Mouse (Mus musculus): ENCODE measurements at regions not wholly inside any gene's neighbourhood (a gene's known extent, or its start where the extent isn't known, plus 50 kb on each side); places are given as distances from the start of the nearest gene placed in this dataset.

GRCm38 (mm10) chr16:76454741-76455465 is 81.3 kb upstream of the Nrip1 start:
- no peak for ATAC-seq (ENCODE audit: borderline replicate concordance, extremely low read depth, low FRiP score, low TSS enrichment)
- no peaks in the 10 kb centered on the region for H3K9me3 ChIP-seq
- H3K27me3 ChIP-seq = no peaks in the 10 kb centered on the region
- peaks cover 22% of the 10 kb centered on the region for H3K4me1 ChIP-seq
- H3K4me2 ChIP-seq = no peak overlapping the region
- H3K9ac ChIP-seq = no peak overlapping the region
- 52% methylated on average over 17 of the region's 17 CpGs for WGBS
- H3K36me3 ChIP-seq = no peaks in the 10 kb centered on the region
- H3K27ac ChIP-seq = no peak overlapping the region
- H3K4me3 ChIP-seq = no peak overlapping the region

- H3K27me3 ChIP-seq = no peaks in the 10 kb centered on the region
- peak overlapping the region; percentile 13; the same call in 1 of the 2 replicates for H3K4me2 ChIP-seq
- peak; percentile 41; the same call in 1 of the 2 replicates for ATAC-seq (ENCODE audit: borderline replicate concordance, extremely low read depth, low FRiP score, low TSS enrichment)
- no peaks in the 10 kb centered on the region for H3K36me3 ChIP-seq
- H3K4me3 ChIP-seq = no peak overlapping the region
- H3K9me3 ChIP-seq = no peaks in the 10 kb centered on the region
- H3K27ac ChIP-seq = peak overlapping the region; percentile 59; the same call in 1 of the 2 replicates
- peaks cover 22% of the 10 kb centered on the region for H3K4me1 ChIP-seq
- WGBS = 23% methylated on average over 11 of the region's 11 CpGs
- no peak overlapping the region for H3K9ac ChIP-seq
Measured at GRCm38 (mm10) chr16:76453457-76454200, 80.0 kb upstream of the Nrip1 start.

GRCm38 (mm10) chr16:76448773-76449172 is 75.1 kb upstream of the Nrip1 start:
- no peak overlapping the region for H3K4me2 ChIP-seq
- WGBS = 51% methylated on average over 3 of the region's 3 CpGs
- no peak overlapping the region for H3K9ac ChIP-seq
- no peak overlapping the region for H3K4me3 ChIP-seq
- H3K36me3 ChIP-seq = no peaks in the 10 kb centered on the region
- ATAC-seq (ENCODE audit: borderline replicate concordance, extremely low read depth, low FRiP score, low TSS enrichment) = no peak
- H3K9me3 ChIP-seq = no peaks in the 10 kb centered on the region
- H3K27me3 ChIP-seq = no peaks in the 10 kb centered on the region
- peaks cover 6% of the 10 kb centered on the region for H3K4me1 ChIP-seq
- H3K27ac ChIP-seq = no peak overlapping the region

- Histone ChIP-seq H3K4me2 (no peak overlapping the region), H3K4me1 (no peaks in the 10 kb centered on the region), H3K4me3 (no peak overlapping the region), H3K27ac (no peak overlapping the region), H3K36me3 (no peaks in the 10 kb centered on the region), H3K9me3 (no peaks in the 10 kb centered on the region), H3K27me3 (no peaks in the 10 kb centered on the region), H3K9ac (no peak overlapping the region)
- ATAC-seq (ENCODE audit: borderline replicate concordance, extremely low read depth, low FRiP score, low TSS enrichment) = no peak
- 65% methylated on average over 3 of the region's 3 CpGs for WGBS
Measured at GRCm38 (mm10) chr16:76447033-76447432, 73.4 kb upstream of the Nrip1 start.

GRCm38 (mm10) chr16:76444668-76445067 is 71.0 kb upstream of the Nrip1 start:
- Histone ChIP-seq H3K9me3 (no peaks in the 10 kb centered on the region), H3K4me1 (no peaks in the 10 kb centered on the region), H3K4me2 (no peak overlapping the region), H3K27me3 (no peaks in the 10 kb centered on the region), H3K4me3 (no peak overlapping the region), H3K27ac (no peak overlapping the region), H3K36me3 (no peaks in the 10 kb centered on the region), H3K9ac (no peak overlapping the region)
- no peak for ATAC-seq (ENCODE audit: borderline replicate concordance, extremely low read depth, low FRiP score, low TSS enrichment)
- WGBS = 71% methylated on average over 3 of the region's 3 CpGs

GRCm38 (mm10) chr16:76442635-76443034 is 69.0 kb upstream of the Nrip1 start:
- Histone ChIP-seq H3K27me3 (no peaks in the 10 kb centered on the region), H3K27ac (no peak overlapping the region), H3K36me3 (no peaks in the 10 kb centered on the region), H3K4me3 (no peak overlapping the region), H3K4me2 (no peak overlapping the region), H3K4me1 (no peaks in the 10 kb centered on the region), H3K9me3 (no peaks in the 10 kb centered on the region), H3K9ac (no peak overlapping the region)
- 85% methylated on average over 2 of the region's 2 CpGs for WGBS
- ATAC-seq (ENCODE audit: borderline replicate concordance, extremely low read depth, low FRiP score, low TSS enrichment) = no peak

GRCm38 (mm10) chr16:76441803-76442448 is 68.3 kb upstream of the Nrip1 start:
- 41% methylated on average over 5 of the region's 5 CpGs for WGBS
- no peak overlapping the region for H3K4me2 ChIP-seq
- H3K27me3 ChIP-seq = no peaks in the 10 kb centered on the region
- no peak overlapping the region for H3K27ac ChIP-seq
- H3K9me3 ChIP-seq = no peaks in the 10 kb centered on the region
- no peak for ATAC-seq (ENCODE audit: borderline replicate concordance, extremely low read depth, low FRiP score, low TSS enrichment)
- H3K4me1 ChIP-seq = no peaks in the 10 kb centered on the region
- H3K4me3 ChIP-seq = no peak overlapping the region
- H3K36me3 ChIP-seq = no peaks in the 10 kb centered on the region
- H3K9ac ChIP-seq = no peak overlapping the region

GRCm38 (mm10) chr16:76438093-76438883 is 64.7 kb upstream of the Nrip1 start:
- H3K9me3 ChIP-seq = no peaks in the 10 kb centered on the region
- H3K4me2 ChIP-seq = no peak overlapping the region
- no peak overlapping the region for H3K4me3 ChIP-seq
- ATAC-seq (ENCODE audit: borderline replicate concordance, extremely low read depth, low FRiP score, low TSS enrichment) = no peak
- H3K9ac ChIP-seq = no peak overlapping the region
- H3K4me1 ChIP-seq = no peaks in the 10 kb centered on the region
- no peaks in the 10 kb centered on the region for H3K36me3 ChIP-seq
- no peak overlapping the region for H3K27ac ChIP-seq
- H3K27me3 ChIP-seq = no peaks in the 10 kb centered on the region
- 76% methylated on average over 3 of the region's 3 CpGs for WGBS

GRCm38 (mm10) chr16:76436290-76436689 is 62.7 kb upstream of the Nrip1 start:
- Histone ChIP-seq H3K27me3 (no peaks in the 10 kb centered on the region), H3K4me2 (no peak overlapping the region), H3K4me1 (peaks cover 5% of the 10 kb centered on the region), H3K4me3 (no peak overlapping the region), H3K9ac (no peak overlapping the region), H3K36me3 (no peaks in the 10 kb centered on the region), H3K9me3 (no peaks in the 10 kb centered on the region), H3K27ac (no peak overlapping the region)
- no peak for ATAC-seq (ENCODE audit: borderline replicate concordance, extremely low read depth, low FRiP score, low TSS enrichment)
- WGBS = 78% methylated on average over 6 of the region's 6 CpGs

- no peaks in the 10 kb centered on the region for H3K27me3 ChIP-seq
- H3K4me1 ChIP-seq = peaks cover 5% of the 10 kb centered on the region
- WGBS = 82% methylated on average over 24 of the region's 24 CpGs
- H3K4me2 ChIP-seq = no peak overlapping the region
- no peak overlapping the region for H3K9ac ChIP-seq
- no peak overlapping the region for H3K27ac ChIP-seq
- no peaks in the 10 kb centered on the region for H3K36me3 ChIP-seq
- no peak overlapping the region for H3K4me3 ChIP-seq
- H3K9me3 ChIP-seq = no peaks in the 10 kb centered on the region
- ATAC-seq (ENCODE audit: borderline replicate concordance, extremely low read depth, low FRiP score, low TSS enrichment) = no peak
Measured at GRCm38 (mm10) chr16:76433076-76433825, 59.6 kb upstream of the Nrip1 start.

GRCm38 (mm10) chr16:76432304-76432703 is 58.7 kb upstream of the Nrip1 start:
- ATAC-seq (ENCODE audit: borderline replicate concordance, extremely low read depth, low FRiP score, low TSS enrichment) = peak; percentile 70; the same call in 1 of the 2 replicates

More at GRCm38 (mm10) chr16:76432304-76432703, 58.7 kb upstream of the Nrip1 start:
- Histone ChIP-seq H3K27ac (no peak overlapping the region), H3K27me3 (no peaks in the 10 kb centered on the region), H3K9ac (no peak overlapping the region), H3K4me1 (peaks cover 5% of the 10 kb centered on the region), H3K4me3 (no peak overlapping the region), H3K36me3 (no peaks in the 10 kb centered on the region), H3K4me2 (no peak overlapping the region), H3K9me3 (no peaks in the 10 kb centered on the region)
- 54% methylated on average over 9 of the region's 9 CpGs for WGBS

Data from lung, embryonic 15.5 days (tissue).